In the genomic region with DNA sequence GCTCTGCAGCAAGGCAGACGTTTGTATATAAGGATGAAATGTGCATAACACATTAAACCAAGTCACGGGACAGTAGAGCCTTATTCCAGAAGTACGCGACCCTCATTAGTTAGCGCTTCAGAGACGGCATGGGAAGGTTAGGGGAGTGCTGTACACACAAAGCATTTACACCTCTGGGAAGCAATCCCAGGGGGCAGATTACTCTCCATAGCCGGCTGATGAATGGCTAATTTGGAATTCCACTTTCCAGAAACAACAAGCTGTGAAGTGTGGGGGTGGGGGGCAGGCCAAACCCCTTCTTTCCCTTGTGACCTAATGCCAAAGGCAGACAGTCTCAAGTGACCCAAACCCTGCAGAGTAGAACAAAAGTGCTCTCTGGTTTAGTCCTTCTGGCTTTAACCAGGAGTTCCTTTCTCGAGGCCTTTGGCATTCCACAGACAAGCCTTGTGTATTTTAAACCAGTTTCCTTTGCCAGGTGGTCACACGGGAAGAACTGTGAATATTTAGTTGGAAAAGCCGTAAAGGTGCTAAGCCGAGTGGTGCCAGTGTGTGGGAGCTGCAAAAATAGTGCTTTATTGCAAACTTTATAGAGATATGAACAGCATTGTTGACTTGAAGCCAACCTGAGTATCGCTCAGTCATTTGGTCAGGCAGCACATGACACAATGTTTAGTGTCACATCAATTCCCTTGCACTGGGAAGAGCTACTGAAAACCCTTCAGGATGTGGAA, we compare ENCODE assay signal across 8 mouse cellular contexts. TPM values are rescaled to one million over a fixed set of nuclear protein-coding genes. Genes with fewer than 3 reads are reported as not detected.
A peak's percentile ranks its signal among the peaks of the same experiment; 100 is the strongest.
DNase-seq lines count a peak whose midpoint lies in the region; ATAC-seq and TF ChIP-seq lines count a peak whose summit lies in the region.

No protein-coding gene starts in this region.

- no peak for ATAC-seq in hindbrain, postnatal 0 days
- 0 out of 2 replicates have a peak, but pooled peaks have one; percentile 39 for ATAC-seq in hindbrain, embryonic 13.5 days (ENCODE audit: low FRiP score)

- peaks cover 20% of the 10 kb centered on the region for H3K4me1 ChIP-seq in hindbrain, embryonic 10.5 days (replicated peaks)
- no peaks in the 10 kb centered on the region for H3K4me1 ChIP-seq in hindbrain, postnatal 0 days (ENCODE audit: insufficient read depth, low read length)
- peaks cover 19% of the 10 kb centered on the region for H3K4me1 ChIP-seq in embryonic facial prominence, embryonic 10.5 days
- H3K4me1 ChIP-seq in hindbrain, embryonic 13.5 days (replicated peaks): peaks cover 9% of the 10 kb centered on the region

- H3K9me3 ChIP-seq in hindbrain, embryonic 10.5 days: no peaks in the 10 kb centered on the region
- no peaks in the 10 kb centered on the region for H3K9me3 ChIP-seq in hindbrain, postnatal 0 days (ENCODE audit: low read length)
- H3K9me3 ChIP-seq in embryonic facial prominence, embryonic 10.5 days: no peaks in the 10 kb centered on the region
- no peaks in the 10 kb centered on the region for H3K9me3 ChIP-seq in hindbrain, embryonic 13.5 days

- TF ChIP-seq CTCF in hindbrain, postnatal 0 days (IDR thresholded peaks at IDR 0.05; ENCODE audit: low read depth): no peak

- DNase-seq in hindbrain, embryonic 10.5 days (ENCODE audit: low spot score): peak; percentile 38
- DNase-seq in hindbrain, postnatal 0 days (ENCODE audit: low spot score): no peak
- peak; percentile 49 for DNase-seq in embryonic facial prominence, embryonic 10.5 days (ENCODE audit: low spot score)
- DNase-seq in lung, postnatal 10 days: peak; percentile 48
- no peak for DNase-seq in frontal cortex, postnatal 25 days (ENCODE audit: low spot score in 2 of 2)
- no peak for DNase-seq in B cell, adult 2 months
- no peak for DNase-seq in cerebellum, adult 18-20 months

- no peak overlapping the region for H3K4me3 ChIP-seq in hindbrain, embryonic 10.5 days
- H3K4me3 ChIP-seq in hindbrain, postnatal 0 days (ENCODE audit: low read length): no peak overlapping the region
- H3K4me3 ChIP-seq in embryonic facial prominence, embryonic 10.5 days: no peak overlapping the region
- no peak overlapping the region for H3K4me3 ChIP-seq in hindbrain, embryonic 13.5 days

- H3K9ac ChIP-seq in hindbrain, postnatal 0 days (replicated peaks; ENCODE audit: low read length): no peak overlapping the region
- no peak overlapping the region for H3K9ac ChIP-seq in hindbrain, embryonic 13.5 days

- WGBS in hindbrain, embryonic 10.5 days: 25% methylated on average over 12 of the region's 12 CpGs
- WGBS in hindbrain, postnatal 0 days: 29% methylated on average over 12 of the region's 12 CpGs
- WGBS in embryonic facial prominence, embryonic 10.5 days: 31% methylated on average over 12 of the region's 12 CpGs
- 23% methylated on average over 12 of the region's 12 CpGs for WGBS in hindbrain, embryonic 13.5 days

- H3K4me2 ChIP-seq in hindbrain, postnatal 0 days (ENCODE audit: low read depth, low read length): no peak overlapping the region
- no peak overlapping the region for H3K4me2 ChIP-seq in hindbrain, embryonic 13.5 days

- H3K27me3 ChIP-seq in hindbrain, embryonic 10.5 days (ENCODE audit: insufficient read depth, poor library complexity, severe bottlenecking): no peaks in the 10 kb centered on the region
- no peaks in the 10 kb centered on the region for H3K27me3 ChIP-seq in hindbrain, postnatal 0 days (ENCODE audit: insufficient read depth, low read length)
- no peaks in the 10 kb centered on the region for H3K27me3 ChIP-seq in embryonic facial prominence, embryonic 10.5 days (replicated peaks; ENCODE audit: low read depth, poor library complexity, severe bottlenecking)
- no peaks in the 10 kb centered on the region for H3K27me3 ChIP-seq in hindbrain, embryonic 13.5 days

- H3K36me3 ChIP-seq in hindbrain, embryonic 10.5 days: no peaks in the 10 kb centered on the region
- H3K36me3 ChIP-seq in hindbrain, postnatal 0 days (ENCODE audit: insufficient read depth, low read length): no peaks in the 10 kb centered on the region
- H3K36me3 ChIP-seq in embryonic facial prominence, embryonic 10.5 days (replicated peaks): no peaks in the 10 kb centered on the region
- no peaks in the 10 kb centered on the region for H3K36me3 ChIP-seq in hindbrain, embryonic 13.5 days

- H3K27ac ChIP-seq in hindbrain, embryonic 10.5 days: no peak overlapping the region
- H3K27ac ChIP-seq in hindbrain, postnatal 0 days: no peak overlapping the region
- peak overlapping the region; percentile 51 for H3K27ac ChIP-seq in embryonic facial prominence, embryonic 10.5 days (replicated peaks)
- H3K27ac ChIP-seq in hindbrain, embryonic 13.5 days: no peak overlapping the region

RNA-seq across cellular contexts. Expression of a gene that starts 37.3 kb away (rescaled TPM):
- polyA plus RNA-seq in hindbrain, embryonic 10.5 days (2016; fragmentation: Nextera tagmentation; extraction: Ambion mirVana): 427 and 441 TPM in 2 replicates
- 30.9 and 36.5 TPM in 2 replicates for total RNA-seq in hindbrain, postnatal 0 days (2014; rRNA removed)
- 101 and 107 TPM in 2 replicates for polyA plus RNA-seq in hindbrain, postnatal 0 days (2015; fragmentation: Nextera tagmentation; extraction: Ambion mirVana)
- 439 and 451 TPM in 2 replicates for polyA plus RNA-seq in embryonic facial prominence, embryonic 10.5 days (2016; fragmentation: Nextera tagmentation; extraction: Ambion mirVana)
- 153 and 157 TPM in 2 replicates for polyA plus RNA-seq in hindbrain, embryonic 13.5 days (2015; fragmentation: Nextera tagmentation; extraction: Ambion mirVana)

RNA-seq across cellular contexts. Expression of a gene that starts 37.6 kb away (rescaled TPM):
- 0.99 and 2.7 TPM in 2 replicates for polyA plus RNA-seq in hindbrain, embryonic 10.5 days (2016; fragmentation: Nextera tagmentation; extraction: Ambion mirVana)
- total RNA-seq in hindbrain, postnatal 0 days (2014; rRNA removed): 1.7 and 3.7 TPM in 2 replicates
- polyA plus RNA-seq in hindbrain, postnatal 0 days (2015; fragmentation: Nextera tagmentation; extraction: Ambion mirVana): 0.82 and 0.90 TPM in 2 replicates
- polyA plus RNA-seq in embryonic facial prominence, embryonic 10.5 days (2016; fragmentation: Nextera tagmentation; extraction: Ambion mirVana): 2.5 and 3.4 TPM in 2 replicates
- 1.2 and 1.6 TPM in 2 replicates for polyA plus RNA-seq in hindbrain, embryonic 13.5 days (2015; fragmentation: Nextera tagmentation; extraction: Ambion mirVana)

Comparison
In these comparisons a context has a peak if more than half of its experiments do, and no peak if none do; other contexts are left out.
1. DNase-seq: peak in hindbrain, embryonic 10.5 days (single experiment), embryonic facial prominence, embryonic 10.5 days (single experiment) and lung, postnatal 10 days (single experiment); none in hindbrain, postnatal 0 days (single experiment), frontal cortex, postnatal 25 days (0 of 2), B cell, adult 2 months (0 of 2) and cerebellum, adult 18-20 months (0 of 2).